Mouse (Mus musculus) heart, postnatal 0 days (tissue): ENCODE results near the gene Mier2. TPM values are rescaled to one million over a fixed set of nuclear protein-coding genes. Genes with fewer than 3 reads are reported as not detected.
A peak's percentile ranks its signal among the peaks of the same experiment; 100 is the strongest.

Experiments
- ATAC-seq: fragments of 200-750 bp; cut with Nextera tagmentation; 2 replicates; pipeline ENCODE4 v1.8.0; 2017; ENCODE audit warnings: low read depth, moderate number of reproducible peaks, moderate library complexity; ENCODE audit not compliant: insufficient read depth
- DNase-seq: peaks from one replicate; pipeline ENCODE4 v3.0.0-alpha.2; 2016; ENCODE audit warnings: low spot score
- H3K27ac ChIP-seq: fragments of 300-500 bp; sonication (generic); 2 replicates; pipeline ENCODE4 v1.5.1; 2014; ENCODE audit warnings: low read depth, mild to moderate bottlenecking
- H3K27me3 ChIP-seq: fragments of 300-500 bp; sonication (generic); 2 replicates; pipeline ENCODE4 v1.6.1; 2014; ENCODE audit warnings: low read length, mixed read lengths; ENCODE audit not compliant: control insufficient read depth, insufficient read depth
- H3K36me3 ChIP-seq: fragments of 300-500 bp; sonication (generic); replicated peaks from 2 replicates; pipeline ENCODE4 v1.6.1; 2014; ENCODE audit warnings: low read length, mixed read lengths; ENCODE audit not compliant: control insufficient read depth, insufficient read depth
- H3K4me1 ChIP-seq: fragments of 300-500 bp; sonication (generic); 2 replicates; pipeline ENCODE4 v1.6.1; 2014; ENCODE audit warnings: antibody characterized with exemption; ENCODE audit not compliant: control insufficient read depth, insufficient read depth
- H3K4me2 ChIP-seq: fragments of 300-500 bp; sonication (generic); 2 replicates; pipeline ENCODE4 v1.6.1; 2014; ENCODE audit warnings: low read depth, mild to moderate bottlenecking, low read length, moderate library complexity
- H3K4me3 ChIP-seq: fragments of 300-500 bp; sonication (generic); 2 replicates; pipeline ENCODE4 v1.5.1; 2014; ENCODE audit warnings: low read depth, low read length
- H3K9ac ChIP-seq: fragments of 300-500 bp; sonication (generic); replicated peaks from 2 replicates; pipeline ENCODE4 v1.6.1; 2014; ENCODE audit warnings: low read depth, low read length, mixed read lengths
- H3K9me3 ChIP-seq: fragments of 300-500 bp; sonication (generic); replicated peaks from 2 replicates; pipeline ENCODE4 v1.6.1; 2016; ENCODE audit warnings: low read length; ENCODE audit not compliant: control insufficient read depth
- CTCF ChIP-seq: IDR thresholded peaks from 2 replicates; pipeline ENCODE4 v1.5.1; 2016; ENCODE audit warnings: antibody characterized with exemption, control low read depth, low read depth
- EP300 ChIP-seq: IDR thresholded peaks from 2 replicates; pipeline ENCODE4 v1.6.1; 2016; ENCODE audit warnings: antibody characterized with exemption, low read depth
- WGBS: fragments of 180-500 bp; shearing (Covaris S2); extraction: QIAGEN DNeasy Blood & Tissue Kit; methylation state at CpG from one replicate; pipeline ENCODE4 v1.1.7; 2014; 5-methylcytosine and 5-hydroxymethylcytosine counted together
- polyA plus RNA-seq: library from polyadenylated mRNA; unstranded; fragments of >200 nt; fragmentation: Nextera tagmentation; extraction: Ambion mirVana; gene quantifications from 2 replicates; pipeline ENCODE4 v1.2.1, GENCODE M21; 2015
- total RNA-seq: library from RNA; depleted of rRNA; stranded (reverse); fragments of >200 nt; gene quantifications from 2 replicates; pipeline ENCODE4 v1.2.3, GENCODE M21; 2014; ENCODE audit warnings: low replicate concordance

The Mier2 gene
- total and polyA plus RNA-seq, 2 experiments from 2014 or later = 12.0 to 32.7 TPM

DNA sequence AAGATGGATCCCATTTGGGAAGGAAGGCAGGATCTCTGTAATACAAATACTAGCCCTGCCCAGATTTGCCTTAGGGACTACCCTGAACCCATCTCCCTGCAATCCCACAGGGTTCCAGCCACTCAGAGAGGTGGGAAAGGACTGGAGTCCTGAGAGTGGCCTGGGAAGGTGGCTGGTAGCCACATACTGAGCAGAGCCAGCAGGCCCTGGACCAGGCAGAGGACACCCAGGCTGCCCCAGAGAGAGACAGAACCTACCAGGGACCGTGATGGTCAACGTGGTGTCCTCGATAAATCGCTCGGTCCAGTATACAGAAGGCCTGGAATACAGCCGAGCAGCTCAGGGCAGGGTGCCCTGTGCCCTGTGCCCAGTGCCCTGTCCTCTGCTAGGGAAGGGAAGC is 30.1 kb upstream of the Mier2 start:
- no peaks in the 10 kb centered on the region for H3K27me3 ChIP-seq
- H3K27ac ChIP-seq = no peak overlapping the region
- ATAC-seq = no peak
- WGBS = 86% methylated on average over 6 of the region's 6 CpGs
- no peak for TF ChIP-seq EP300
- TF ChIP-seq CTCF = no peak
- H3K4me2 ChIP-seq = no peak overlapping the region
- no peak overlapping the region for H3K9ac ChIP-seq
- DNase-seq = no peak
- no peaks in the 10 kb centered on the region for H3K36me3 ChIP-seq
- H3K4me3 ChIP-seq = no peak overlapping the region
- no peaks in the 10 kb centered on the region for H3K9me3 ChIP-seq
- no peaks in the 10 kb centered on the region for H3K4me1 ChIP-seq

DNA sequence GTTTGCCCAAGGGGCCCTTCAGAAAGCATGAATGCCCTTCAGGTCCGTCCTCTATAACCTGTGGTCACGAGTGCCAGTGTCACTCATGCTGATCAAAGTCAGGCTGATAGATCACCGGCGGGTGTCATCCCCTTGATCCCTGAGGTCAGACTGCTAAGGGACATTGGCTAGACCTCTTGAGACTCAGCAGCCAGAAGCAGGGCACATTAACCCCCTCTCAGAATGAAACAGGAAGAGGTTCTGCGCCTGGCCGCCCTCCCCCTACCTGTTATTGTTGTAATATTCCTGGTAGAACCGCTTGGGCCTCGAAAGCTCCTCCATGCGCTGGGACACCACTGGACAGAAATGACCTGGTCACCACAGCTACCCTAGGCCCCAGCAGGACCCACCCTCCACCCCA is 29.4 kb upstream of the Mier2 start:
- ATAC-seq (no peak), DNase-seq (no peak)
- Histone ChIP-seq H3K4me1 (no peaks in the 10 kb centered on the region), H3K9me3 (no peaks in the 10 kb centered on the region), H3K27me3 (no peaks in the 10 kb centered on the region), H3K27ac (no peak overlapping the region), H3K4me3 (no peak overlapping the region), H3K9ac (no peak overlapping the region), H3K36me3 (no peaks in the 10 kb centered on the region), H3K4me2 (no peak overlapping the region)
- no peak for TF ChIP-seq EP300
- TF ChIP-seq CTCF = no peak
- 57% methylated on average over 9 of the region's 9 CpGs for WGBS

DNA sequence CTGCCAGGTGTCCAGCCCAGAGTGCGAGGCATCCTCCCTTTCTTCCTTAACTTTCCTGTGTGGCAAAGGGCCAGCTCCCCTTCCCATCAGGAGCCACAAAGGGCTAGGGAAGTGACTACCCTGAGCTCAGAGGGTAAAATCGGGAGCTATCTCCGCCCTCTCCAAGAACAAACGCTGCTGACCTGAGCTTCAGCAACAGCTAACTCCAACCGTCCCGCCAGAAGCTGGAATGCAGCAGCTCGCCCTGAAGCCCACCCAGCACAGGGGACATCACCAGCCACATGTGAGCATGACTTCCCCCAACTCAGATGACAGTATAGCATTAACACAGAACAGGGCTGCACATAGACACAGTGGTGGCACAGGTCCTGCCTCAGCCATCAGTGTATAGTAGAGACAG is 29.0 kb upstream of the Mier2 start:
- H3K4me1 ChIP-seq = no peaks in the 10 kb centered on the region
- TF ChIP-seq CTCF = no peak
- no peak for TF ChIP-seq EP300
- no peak overlapping the region for H3K4me2 ChIP-seq
- ATAC-seq = no peak
- 43% methylated on average over 7 of the region's 7 CpGs for WGBS
- H3K36me3 ChIP-seq = no peaks in the 10 kb centered on the region
- no peaks in the 10 kb centered on the region for H3K9me3 ChIP-seq
- H3K27ac ChIP-seq = no peak overlapping the region
- no peak for DNase-seq
- H3K27me3 ChIP-seq = no peaks in the 10 kb centered on the region
- H3K4me3 ChIP-seq = no peak overlapping the region
- no peak overlapping the region for H3K9ac ChIP-seq

DNA sequence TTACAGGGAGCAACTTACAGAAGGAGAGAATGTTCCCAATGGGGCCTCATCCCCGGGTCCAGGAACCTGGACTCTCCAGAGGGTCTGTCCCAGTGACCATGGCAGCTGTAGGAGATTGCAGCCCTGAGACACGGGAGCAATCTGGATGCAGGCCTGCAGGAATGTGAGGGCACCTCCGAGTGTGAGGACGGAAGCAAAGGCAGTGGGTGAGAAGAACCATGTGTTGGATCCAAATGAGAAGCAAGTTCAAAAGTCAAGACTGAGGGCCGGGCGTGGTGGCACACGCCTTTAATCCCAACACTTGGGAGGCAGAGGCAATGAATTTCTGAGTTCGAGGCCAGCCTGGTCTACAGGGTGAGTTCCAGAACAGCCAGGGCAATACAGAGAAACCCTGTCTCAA is 26.5 kb upstream of the Mier2 start:
- no peak for TF ChIP-seq CTCF
- Histone ChIP-seq H3K27me3 (no peaks in the 10 kb centered on the region), H3K4me3 (no peak overlapping the region), H3K36me3 (no peaks in the 10 kb centered on the region), H3K9ac (no peak overlapping the region), H3K27ac (no peak overlapping the region), H3K9me3 (no peaks in the 10 kb centered on the region), H3K4me1 (no peaks in the 10 kb centered on the region), H3K4me2 (no peak overlapping the region)
- DNase-seq = no peak
- WGBS = 88% methylated on average over 8 of the region's 8 CpGs
- ATAC-seq = no peak

DNA sequence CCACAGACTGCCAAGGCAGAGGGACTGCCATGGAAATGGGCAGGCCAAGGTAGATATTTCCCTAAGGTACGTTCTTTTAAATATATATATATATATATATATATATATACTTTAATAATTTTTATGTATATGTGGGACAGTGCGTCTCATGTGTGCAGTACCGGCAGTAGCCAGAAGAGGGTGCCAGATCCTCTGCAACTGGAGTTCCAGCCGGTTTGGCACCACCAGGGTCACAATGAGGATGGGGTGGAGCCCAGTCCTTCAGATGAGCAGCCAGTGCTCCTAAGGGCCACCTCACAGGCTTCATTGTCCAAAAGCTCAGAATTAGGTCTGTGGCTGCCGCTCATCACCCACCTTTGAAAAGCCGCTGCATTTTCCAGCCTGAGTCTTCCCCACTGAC is 25.8 kb upstream of the Mier2 start:
- WGBS = 49% methylated on average over 6 of the region's 6 CpGs
- no peaks in the 10 kb centered on the region for H3K27me3 ChIP-seq
- H3K9ac ChIP-seq = no peak overlapping the region
- no peak overlapping the region for H3K4me2 ChIP-seq
- ATAC-seq (no peak), DNase-seq (no peak)
- no peak overlapping the region for H3K4me3 ChIP-seq
- no peak overlapping the region for H3K27ac ChIP-seq
- TF ChIP-seq CTCF = peak; percentile 37
- no peak for TF ChIP-seq EP300
- H3K9me3 ChIP-seq = no peaks in the 10 kb centered on the region
- no peaks in the 10 kb centered on the region for H3K4me1 ChIP-seq
- H3K36me3 ChIP-seq = no peaks in the 10 kb centered on the region

DNA sequence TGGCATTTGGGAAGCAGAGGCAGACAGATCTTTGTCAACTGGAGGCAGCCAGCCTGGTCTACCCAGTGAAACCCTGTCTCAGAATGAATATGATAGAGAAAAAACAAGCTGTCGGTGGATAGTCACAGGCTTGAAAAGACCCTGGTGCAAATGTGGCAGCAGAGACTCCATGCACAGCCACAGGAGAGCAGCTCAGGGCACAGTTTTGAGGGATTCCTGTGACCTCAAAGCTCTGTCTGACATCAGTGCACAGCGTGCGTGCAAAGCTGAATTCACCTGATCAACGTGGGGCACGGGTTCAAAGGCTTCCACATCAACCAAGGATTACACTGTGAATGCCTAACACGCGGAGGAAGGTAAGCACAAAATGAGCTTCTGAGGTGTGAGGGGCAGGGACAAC is 25.4 kb upstream of the Mier2 start:
- Histone ChIP-seq H3K9ac (no peak overlapping the region), H3K4me3 (no peak overlapping the region), H3K36me3 (no peaks in the 10 kb centered on the region), H3K27ac (no peak overlapping the region), H3K9me3 (no peaks in the 10 kb centered on the region), H3K27me3 (no peaks in the 10 kb centered on the region), H3K4me2 (no peak overlapping the region), H3K4me1 (no peaks in the 10 kb centered on the region)
- TF ChIP-seq EP300 = no peak
- no peak for TF ChIP-seq CTCF
- 68% methylated on average over 7 of the region's 7 CpGs for WGBS
- ATAC-seq = no peak
- no peak for DNase-seq
